Mouse (Mus musculus) intestine, embryonic 14.5 days (tissue): ENCODE results near the gene Parg. TPM values are rescaled to one million over a fixed set of nuclear protein-coding genes. Genes with fewer than 3 reads are reported as not detected.
"Not testable (repeated sequence)": the region's sequence is repeated elsewhere in the genome, so short reads cannot be mapped to it uniquely, and the experiment has no call there.

Experiments
- ATAC-seq: fragments of 200-750 bp; cut with Nextera tagmentation; replicated peaks from 2 replicates; pipeline ENCODE4 v1.8.0; 2017; ENCODE audit warnings: low read depth, moderate number of reproducible peaks, moderate TSS enrichment, moderate library complexity; ENCODE audit not compliant: low FRiP score, low TSS enrichment
- DNase-seq: peaks from one replicate; pipeline ENCODE4 v3.0.0-alpha.2; 2018; ENCODE audit warnings: low spot score
- H3K27ac ChIP-seq: fragments of 300-500 bp; sonication (generic); 2 replicates; pipeline ENCODE4 v1.5.1; 2014; ENCODE audit warnings: low read depth, mild to moderate bottlenecking, control low read depth
- H3K27me3 ChIP-seq: fragments of 300-500 bp; sonication (generic); replicated peaks from 2 replicates; pipeline ENCODE4 v1.6.1; 2014; ENCODE audit warnings: low read length, control low read depth; ENCODE audit not compliant: control insufficient read depth, insufficient read depth
- H3K36me3 ChIP-seq: fragments of 300-500 bp; sonication (generic); 2 replicates; pipeline ENCODE4 v1.6.1; 2014; ENCODE audit warnings: low read length, control low read depth; ENCODE audit not compliant: control insufficient read depth, insufficient read depth
- H3K4me1 ChIP-seq: fragments of 300-500 bp; sonication (generic); replicated peaks from 2 replicates; pipeline ENCODE4 v1.6.1; 2014; ENCODE audit warnings: low read length, control low read depth, mixed read lengths; ENCODE audit not compliant: control insufficient read depth, insufficient read depth
- H3K4me2 ChIP-seq: fragments of 300-500 bp; sonication (generic); 2 replicates; pipeline ENCODE4 v1.6.1; 2014; ENCODE audit warnings: low read length
- H3K4me3 ChIP-seq: fragments of 300-500 bp; sonication (generic); 2 replicates; pipeline ENCODE4 v1.5.1; 2014; ENCODE audit warnings: low read depth, low read length, control low read depth, mixed read lengths
- H3K9ac ChIP-seq: fragments of 300-500 bp; sonication (generic); 2 replicates; pipeline ENCODE4 v1.6.1; 2014; ENCODE audit warnings: mild to moderate bottlenecking, low read length
- H3K9me3 ChIP-seq: fragments of 300-500 bp; sonication (generic); 2 replicates; pipeline ENCODE4 v1.6.1; 2016; ENCODE audit warnings: low read length, control low read depth; ENCODE audit not compliant: control insufficient read depth
- WGBS: fragments of 180-500 bp; shearing (Covaris S2); extraction: QIAGEN DNeasy Blood & Tissue Kit; methylation state at CpG from one replicate; pipeline ENCODE4 v1.1.7; 2014; 5-methylcytosine and 5-hydroxymethylcytosine counted together
- polyA plus RNA-seq: library from polyadenylated mRNA; unstranded; fragments of >200 nt; fragmentation: Nextera tagmentation; extraction: Ambion mirVana; gene quantifications from 2 replicates; pipeline ENCODE4 v1.2.1, GENCODE M21; 2014

The Parg gene
- polyA plus RNA-seq, 1 experiment from 2014 or later: 43.8 TPM

DNA sequence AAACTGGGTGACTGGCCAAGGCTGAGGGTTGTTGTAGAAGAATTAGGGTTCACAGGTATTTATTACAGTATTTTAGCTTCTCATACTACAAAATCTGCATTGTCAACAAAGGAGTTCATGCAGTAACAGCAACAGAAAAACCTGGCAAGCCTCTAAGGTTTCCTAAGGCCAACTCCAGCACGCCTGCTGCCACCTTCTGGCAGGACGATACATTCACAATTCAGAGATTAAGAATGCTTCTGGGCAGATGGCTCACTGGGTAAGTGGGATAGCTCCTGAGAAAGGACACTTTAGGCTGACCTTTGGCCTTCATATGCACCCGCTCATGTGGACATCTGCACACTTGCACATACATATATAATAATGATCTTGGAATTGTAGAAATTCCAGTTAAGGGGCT lies 9.3 kb upstream of the Parg start:
- no peak overlapping the region for H3K9ac ChIP-seq
- 31% methylated on average over 3 of the region's 3 CpGs for WGBS
- H3K9me3 ChIP-seq: no peaks in the 10 kb centered on the region
- H3K4me2 ChIP-seq: no peak overlapping the region
- H3K27me3 ChIP-seq: no peaks in the 10 kb centered on the region
- ATAC-seq (no peak), DNase-seq (peak; percentile 61)
- H3K36me3 ChIP-seq: peaks cover 79% of the 10 kb centered on the region
- H3K27ac ChIP-seq: no peak overlapping the region
- H3K4me1 ChIP-seq: no peaks in the 10 kb centered on the region
- H3K4me3 ChIP-seq: no peak overlapping the region

DNA sequence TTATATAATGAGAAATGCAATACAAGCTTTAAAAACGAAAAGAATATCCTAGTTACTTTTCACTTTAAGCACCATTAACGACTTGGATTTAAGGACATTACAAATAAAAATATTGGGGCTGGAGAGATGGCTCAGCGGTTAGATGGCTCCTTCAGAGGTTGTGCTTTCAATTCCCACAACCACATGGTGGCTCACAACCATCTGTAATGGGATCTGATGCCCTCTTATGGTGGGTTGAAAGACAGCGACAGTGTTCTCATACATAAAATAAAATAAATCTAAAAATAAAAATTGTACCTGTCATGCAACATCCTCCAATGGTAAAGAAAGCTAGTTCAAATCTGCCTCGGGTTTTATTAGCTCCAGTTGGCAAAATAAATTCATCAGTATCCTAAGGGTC lies 8.2 kb upstream of the Parg start:
- H3K9me3 ChIP-seq, H3K9ac ChIP-seq, H3K4me1 ChIP-seq, H3K4me3 ChIP-seq, H3K27ac ChIP-seq, ATAC-seq, H3K27me3 ChIP-seq, H3K4me2 ChIP-seq, DNase-seq: not testable (repeated sequence)
- peaks cover 78% of the 10 kb centered on the region for H3K36me3 ChIP-seq
- WGBS: 83% methylated on average over 5 of the region's 5 CpGs

DNA sequence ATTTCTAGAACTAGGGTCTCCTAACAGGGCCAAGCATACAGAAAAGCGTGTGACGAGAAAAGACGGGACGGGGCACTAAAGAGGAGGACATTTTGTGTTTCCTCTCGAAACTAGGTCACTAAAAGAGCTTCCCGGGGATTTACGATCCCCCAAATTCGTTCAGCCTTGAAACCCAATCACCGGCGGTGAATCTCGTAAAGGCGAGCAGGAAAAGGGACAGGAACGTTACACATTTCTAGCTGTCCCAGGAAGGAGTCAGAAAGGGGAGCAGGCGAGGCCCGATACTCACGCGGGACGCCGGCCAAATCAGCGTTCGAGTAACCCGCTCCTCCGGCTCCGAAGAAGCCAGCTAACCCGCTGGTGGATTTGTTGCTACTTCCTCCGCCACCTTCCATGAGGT lies 395 bp upstream of the Parg start:
- under 1% methylated on average over 25 of the region's 26 CpGs for WGBS
- H3K4me1 ChIP-seq: peaks cover 20% of the 10 kb centered on the region
- peak; percentile 29; the same call in 1 of the 2 replicates for ATAC-seq
- H3K27me3 ChIP-seq: no peaks in the 10 kb centered on the region
- peaks cover 3% of the 10 kb centered on the region; the same call in 1 of the 2 replicates for H3K9me3 ChIP-seq
- H3K4me3 ChIP-seq: peak overlapping the region; percentile 100
- H3K4me2 ChIP-seq: peak overlapping the region; percentile 66
- peak; percentile 72 for DNase-seq
- peak overlapping the region; percentile 85 for H3K9ac ChIP-seq
- peaks cover 31% of the 10 kb centered on the region for H3K36me3 ChIP-seq
- H3K27ac ChIP-seq: peak overlapping the region; percentile 47; the same call in 1 of the 2 replicates

DNA sequence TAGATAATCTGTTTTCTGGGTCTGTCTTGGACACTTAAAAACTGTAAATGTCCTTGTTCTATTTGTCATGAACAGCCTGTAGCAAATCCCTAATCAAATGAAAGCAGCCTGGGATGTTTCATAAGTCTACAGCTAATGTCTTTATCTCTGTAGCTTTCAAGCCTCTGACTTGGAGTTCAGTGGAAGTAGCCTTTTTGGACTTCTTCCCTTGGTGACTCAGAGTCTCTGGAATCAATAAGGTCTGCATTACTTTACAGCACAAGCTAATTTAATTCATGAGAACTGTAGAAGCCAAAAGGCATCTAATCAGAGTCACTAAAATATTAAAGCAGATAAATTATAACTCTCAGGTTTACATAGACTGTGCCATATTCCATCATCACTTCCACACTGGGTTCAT lies 24.9 kb downstream of the Parg start:
- DNase-seq (no peak), ATAC-seq (no peak)
- Histone ChIP-seq H3K9me3 (no peaks in the 10 kb centered on the region), H3K4me1 (no peaks in the 10 kb centered on the region), H3K4me2 (no peak overlapping the region), H3K36me3 (0 out of 2 replicates have a peak, but pooled peaks cover 16% of the 10 kb centered on the region), H3K27ac (no peak overlapping the region), H3K9ac (no peak overlapping the region), H3K27me3 (no peaks in the 10 kb centered on the region), H3K4me3 (no peak overlapping the region)

DNA sequence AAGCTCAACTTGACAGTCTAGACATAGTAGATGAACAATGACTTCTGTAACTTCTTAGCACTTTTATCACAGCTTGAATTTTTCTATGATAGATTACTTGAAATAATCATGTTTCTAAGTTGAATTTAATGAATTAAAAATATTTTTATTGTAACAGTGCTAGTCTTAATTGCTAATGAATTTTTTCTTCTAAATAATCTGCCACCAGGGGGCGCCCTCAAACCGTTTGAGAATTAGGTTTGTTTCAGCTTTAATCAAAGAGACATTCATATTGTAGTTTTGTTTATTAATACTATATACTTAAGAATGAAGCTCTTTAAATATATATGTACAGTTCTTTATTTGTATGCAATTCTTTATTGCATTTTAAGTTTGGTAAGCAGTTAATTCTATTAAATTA lies 27.2 kb downstream of the Parg start:
- ATAC-seq (no peak), DNase-seq (peak; percentile 80)
- no peaks in the 10 kb centered on the region for H3K9me3 ChIP-seq
- WGBS: 2% methylated on average over 2 of the region's 2 CpGs
- H3K27me3 ChIP-seq: no peaks in the 10 kb centered on the region
- H3K4me2 ChIP-seq: no peak overlapping the region
- no peak overlapping the region for H3K4me3 ChIP-seq
- no peak overlapping the region for H3K27ac ChIP-seq
- 0 out of 2 replicates have a peak, but pooled peaks cover 16% of the 10 kb centered on the region for H3K36me3 ChIP-seq
- H3K9ac ChIP-seq: no peak overlapping the region
- H3K4me1 ChIP-seq: no peaks in the 10 kb centered on the region

DNA sequence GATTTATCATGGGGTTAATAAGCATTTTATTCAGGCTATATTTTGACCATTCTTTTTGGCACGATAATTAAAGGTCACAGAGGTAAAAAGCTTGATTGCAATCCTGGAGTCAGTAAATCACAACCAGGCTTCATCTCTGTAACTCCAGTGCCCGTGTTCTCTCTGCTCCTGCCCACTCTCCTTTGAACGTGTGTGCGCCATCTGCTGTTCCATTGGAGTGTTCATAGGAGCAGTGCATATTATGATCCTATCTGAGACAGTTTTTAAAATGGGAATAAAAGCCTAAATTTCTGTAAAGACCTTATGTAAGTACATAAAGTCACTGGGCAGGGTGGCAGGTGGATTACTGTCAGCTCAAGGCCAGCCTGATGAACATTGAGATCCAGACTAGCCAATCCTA lies 40.7 kb downstream of the Parg start:
- H3K4me1 ChIP-seq: no peaks in the 10 kb centered on the region
- peaks cover 44% of the 10 kb centered on the region for H3K36me3 ChIP-seq
- H3K4me3 ChIP-seq: no peak overlapping the region
- DNase-seq (no peak), ATAC-seq (no peak)
- H3K4me2 ChIP-seq: no peak overlapping the region
- no peak overlapping the region for H3K9ac ChIP-seq
- H3K27me3 ChIP-seq: no peaks in the 10 kb centered on the region
- no peaks in the 10 kb centered on the region for H3K9me3 ChIP-seq
- 76% methylated on average over 4 of the region's 4 CpGs for WGBS
- no peak overlapping the region for H3K27ac ChIP-seq

DNA sequence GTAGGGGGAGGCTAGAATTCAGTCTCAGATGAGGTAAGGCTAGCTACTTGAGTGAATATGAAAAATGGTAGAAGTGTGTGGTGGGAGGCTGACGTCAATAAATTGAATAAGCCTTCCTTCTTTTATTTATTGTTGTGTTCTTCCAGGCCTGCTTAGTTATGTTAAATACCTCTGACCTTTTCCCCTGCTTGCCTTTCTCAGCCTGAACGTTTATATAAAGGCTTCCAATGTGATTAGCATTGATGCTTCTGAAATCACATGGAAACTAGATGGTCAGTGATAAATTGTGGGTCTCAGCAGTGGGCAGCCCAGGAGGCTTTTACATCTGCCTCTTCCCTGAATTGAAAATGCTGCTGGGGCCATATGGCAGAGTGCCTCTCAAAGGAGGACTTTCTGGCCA lies 44.3 kb downstream of the Parg start:
- 17% methylated on average over 2 of the region's 2 CpGs for WGBS
- H3K27me3 ChIP-seq: no peaks in the 10 kb centered on the region
- H3K9ac ChIP-seq: no peak overlapping the region
- H3K4me3 ChIP-seq: no peak overlapping the region
- no peak overlapping the region for H3K27ac ChIP-seq
- H3K4me1 ChIP-seq: no peaks in the 10 kb centered on the region
- H3K9me3 ChIP-seq: no peaks in the 10 kb centered on the region
- ATAC-seq: no peak
- DNase-seq: no peak
- peaks cover 35% of the 10 kb centered on the region for H3K36me3 ChIP-seq
- H3K4me2 ChIP-seq: no peak overlapping the region

DNA sequence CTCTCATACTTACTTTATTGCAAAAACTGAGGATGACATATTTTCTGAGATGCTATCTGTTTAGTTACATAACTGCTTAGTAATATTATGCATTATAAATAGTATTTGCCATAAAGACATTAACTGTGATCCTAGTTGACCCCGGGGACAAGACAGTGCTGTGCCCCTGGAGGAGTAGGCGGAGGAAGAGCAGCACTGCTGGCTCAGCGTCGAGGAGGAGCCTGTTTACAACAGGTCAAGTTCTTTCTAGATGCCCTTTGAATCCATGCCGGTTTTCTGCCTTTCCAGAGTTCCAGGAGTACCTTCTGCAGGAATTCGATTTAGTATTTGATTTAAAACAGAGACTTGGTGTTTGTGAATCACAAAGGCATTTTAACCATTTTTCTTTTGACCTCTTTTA lies 47.9 kb downstream of the Parg start:
- DNase-seq: no peak
- Histone ChIP-seq H3K4me3 (no peak overlapping the region), H3K9me3 (no peaks in the 10 kb centered on the region), H3K36me3 (peaks cover 28% of the 10 kb centered on the region), H3K9ac (no peak overlapping the region), H3K4me2 (no peak overlapping the region), H3K4me1 (no peaks in the 10 kb centered on the region), H3K27ac (0 out of 2 replicates have a peak overlapping the region, but pooled peaks have one; percentile 4), H3K27me3 (no peaks in the 10 kb centered on the region)
- ATAC-seq: no peak
- WGBS: 53% methylated on average over 6 of the region's 6 CpGs

DNA sequence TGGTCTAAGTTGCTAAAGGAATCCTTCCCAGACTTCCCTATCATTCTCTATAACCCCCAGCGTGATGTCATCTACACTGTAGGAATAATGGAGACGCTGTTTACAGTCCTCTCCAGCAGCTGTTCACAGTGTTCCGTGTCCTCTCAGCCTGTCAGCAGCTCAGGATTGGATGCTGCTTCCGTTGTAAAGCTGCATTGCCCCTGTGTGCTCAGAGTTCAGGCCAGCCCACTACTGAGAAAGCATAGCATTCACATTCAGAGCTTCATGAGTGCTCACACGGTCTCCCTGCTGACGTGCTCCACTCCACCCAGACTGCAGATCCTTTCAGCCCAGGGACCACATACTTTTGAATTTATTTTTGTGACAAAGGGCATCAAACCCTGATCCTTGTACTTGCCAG lies 59.1 kb downstream of the Parg start:
- no peak overlapping the region for H3K4me3 ChIP-seq
- WGBS: 66% methylated on average over 6 of the region's 6 CpGs
- DNase-seq (no peak), ATAC-seq (no peak)
- peaks cover 49% of the 10 kb centered on the region for H3K36me3 ChIP-seq
- no peak overlapping the region for H3K9ac ChIP-seq
- no peaks in the 10 kb centered on the region for H3K4me1 ChIP-seq
- H3K27me3 ChIP-seq: no peaks in the 10 kb centered on the region
- no peak overlapping the region for H3K4me2 ChIP-seq
- no peak overlapping the region for H3K27ac ChIP-seq
- H3K9me3 ChIP-seq: no peaks in the 10 kb centered on the region
